In genomic region chr6:83860033-83860432, GRCm38 (mm10) we compare ENCODE assay signal across 16 mouse cellular contexts. TPM values are rescaled to one million over a fixed set of nuclear protein-coding genes. Genes with fewer than 3 reads are reported as not detected.
A peak's percentile ranks its signal among the peaks of the same experiment; 100 is the strongest.
DNase-seq lines count a peak whose midpoint lies in the region; ATAC-seq lines count a peak whose summit lies in the region.
"Had no signal": no experiment of that assay in that cellular context is flagged by ENCODE, and none has a peak within 500 bp of the region (broad histone marks: within the 10 kb centered on the region; RNA-seq: fewer than 3 reads in every experiment).

No protein-coding gene starts in this region.

- ATAC-seq in heart, embryonic 12.5 days (ENCODE audit: insufficient number of reproducible peaks, low FRiP score): no peak
- no peak for ATAC-seq in megakaryocyte, adult 5-6 weeks (ENCODE audit: poor library complexity, severe bottlenecking)
- no peak for ATAC-seq in hindbrain, embryonic 12.5 days (ENCODE audit: low FRiP score)

- H3K9me3 ChIP-seq in heart, embryonic 12.5 days (replicated peaks): no peaks in the 10 kb centered on the region
- H3K9me3 ChIP-seq in hindbrain, embryonic 12.5 days (replicated peaks): no peaks in the 10 kb centered on the region
- H3K9me3 ChIP-seq: liver, embryonic 15.5 days; midbrain, embryonic 10.5 days had no signal

- peak; percentile 78 to 93 for DNase-seq in adrenal gland, adult (ENCODE audit: inconsistent age in 2 of 2, low spot score in 1 of 2)
- DNase-seq in adrenal gland, postnatal 4 days (ENCODE audit: low spot score in 2 of 2): no peak
- peak; percentile 32 for DNase-seq in gastrocnemius, postnatal 10 days
- DNase-seq in heart, postnatal 36 days: peak; percentile 12 to 33
- no peak for DNase-seq in frontal cortex, postnatal 36 days (ENCODE audit: low spot score in 2 of 2)
- DNase-seq: cerebellum, adult 9-10 months; kidney, adult 18-20 months; kidney, postnatal 10 days; layer of hippocampus, adult 9-11 months; right cerebral cortex, adult 18-20 months; thymus, postnatal 25 days had no signal

- intact Hi-C loops in heart, postnatal 36 days (cut with DNase I): no loop called here

- peaks cover 16% of the 10 kb centered on the region; the same call in 1 of the 2 replicates for H3K4me1 ChIP-seq in heart, embryonic 12.5 days (replicated peaks)
- H3K4me1 ChIP-seq in hindbrain, embryonic 12.5 days: 0 out of 2 replicates have a peak, but pooled peaks cover 2% of the 10 kb centered on the region
- H3K4me1 ChIP-seq: liver, embryonic 15.5 days had no signal

- H3K9ac ChIP-seq in heart, embryonic 12.5 days: no peak overlapping the region
- H3K9ac ChIP-seq in hindbrain, embryonic 12.5 days: no peak overlapping the region
- H3K9ac ChIP-seq: liver, embryonic 15.5 days had no signal

- WGBS in heart, embryonic 12.5 days: 58% methylated on average over 9 of the region's 9 CpGs
- 91% methylated on average over 9 of the region's 9 CpGs for WGBS in hindbrain, embryonic 12.5 days

- H3K27me3 ChIP-seq in heart, embryonic 12.5 days (replicated peaks): no peaks in the 10 kb centered on the region
- H3K27me3 ChIP-seq in hindbrain, embryonic 12.5 days: no peaks in the 10 kb centered on the region
- H3K27me3 ChIP-seq: liver, embryonic 15.5 days had no signal

- H3K36me3 ChIP-seq in heart, embryonic 12.5 days: no peaks in the 10 kb centered on the region
- H3K36me3 ChIP-seq in hindbrain, embryonic 12.5 days: no peaks in the 10 kb centered on the region
- H3K36me3 ChIP-seq: liver, embryonic 15.5 days; midbrain, embryonic 10.5 days had no signal

- no peak overlapping the region for H3K4me3 ChIP-seq in heart, embryonic 12.5 days
- no peak overlapping the region for H3K4me3 ChIP-seq in hindbrain, embryonic 12.5 days
- H3K4me3 ChIP-seq: liver, embryonic 15.5 days; midbrain, embryonic 10.5 days had no signal

- H3K27ac ChIP-seq in heart, embryonic 12.5 days (ENCODE audit: poor library complexity, severe bottlenecking): peak overlapping the region; percentile 32; the same call in 1 of the 2 replicates
- no peak overlapping the region for H3K27ac ChIP-seq in hindbrain, embryonic 12.5 days
- H3K27ac ChIP-seq: liver, embryonic 15.5 days; midbrain, embryonic 10.5 days had no signal

- H3K4me2 ChIP-seq in heart, embryonic 12.5 days: no peak overlapping the region
- no peak overlapping the region for H3K4me2 ChIP-seq in hindbrain, embryonic 12.5 days (replicated peaks)
- H3K4me2 ChIP-seq: liver, embryonic 15.5 days had no signal

RNA-seq across cellular contexts. Expression of gene Zfp638, which starts 6.9 kb away (rescaled TPM):
- total RNA-seq in adrenal gland, postnatal 4 days (2021): 100 to 1,000 TPM in 1 of 2 experiments, 10 to 100 TPM in 1; 99.9 to 101 TPM
- total RNA-seq in gastrocnemius, postnatal 10 days (2021): 10 to 100 TPM; 40.3 to 62.3 TPM
- 53.2 and 56.0 TPM in 2 replicates for polyA plus RNA-seq in heart, embryonic 12.5 days (2016; fragmentation: Nextera tagmentation; extraction: Ambion mirVana)
- 10 to 100 TPM; 52.0 to 54.9 TPM for total RNA-seq in heart, postnatal 36 days (2021)
- 173 and 186 TPM in 2 replicates for total RNA-seq in megakaryocyte, adult 5-6 weeks (2015)
- total RNA-seq in megakaryocyte, adult 5-6 weeks (2017): 175 and 190 TPM in 2 replicates
- polyA plus RNA-seq in hindbrain, embryonic 12.5 days (2016; fragmentation: Nextera tagmentation; extraction: Ambion mirVana): 103 and 104 TPM in 2 replicates

RNA-seq across cellular contexts. Expression of gene Paip2b, which starts 28.5 kb away (rescaled TPM):
- 10 to 100 TPM; 32.5 to 36.2 TPM for total RNA-seq in adrenal gland, postnatal 4 days (2021)
- total RNA-seq in gastrocnemius, postnatal 10 days (2021): 10 to 100 TPM; 30.5 to 36.5 TPM
- polyA plus RNA-seq in heart, embryonic 12.5 days (2016; fragmentation: Nextera tagmentation; extraction: Ambion mirVana): 12.2 and 13.6 TPM in 2 replicates
- total RNA-seq in heart, postnatal 36 days (2021): 10 to 100 TPM; 42.7 to 44.8 TPM
- 4.5 and 4.8 TPM in 2 replicates for total RNA-seq in megakaryocyte, adult 5-6 weeks (2015)
- 6.5 and 7.4 TPM in 2 replicates for total RNA-seq in megakaryocyte, adult 5-6 weeks (2017)
- polyA plus RNA-seq in hindbrain, embryonic 12.5 days (2016; fragmentation: Nextera tagmentation; extraction: Ambion mirVana): 20.7 and 27.9 TPM in 2 replicates

Comparison
In these comparisons a context has a peak if more than half of its experiments do, and no peak if none do; other contexts are left out.
1. DNase-seq: peak in adrenal gland, adult (2 of 2), gastrocnemius, postnatal 10 days (single experiment) and heart, postnatal 36 days (2 of 2); none in adrenal gland, postnatal 4 days (0 of 2) and frontal cortex, postnatal 36 days (0 of 2).